Mouse (Mus musculus): ENCODE results near the gene Eef1e1. TPM values are rescaled to one million over a fixed set of nuclear protein-coding genes. Genes with fewer than 3 reads are reported as not detected.

Eef1e1 gene
- polyA plus RNA-seq, 1 experiment, result 11.3 TPM

DNA sequence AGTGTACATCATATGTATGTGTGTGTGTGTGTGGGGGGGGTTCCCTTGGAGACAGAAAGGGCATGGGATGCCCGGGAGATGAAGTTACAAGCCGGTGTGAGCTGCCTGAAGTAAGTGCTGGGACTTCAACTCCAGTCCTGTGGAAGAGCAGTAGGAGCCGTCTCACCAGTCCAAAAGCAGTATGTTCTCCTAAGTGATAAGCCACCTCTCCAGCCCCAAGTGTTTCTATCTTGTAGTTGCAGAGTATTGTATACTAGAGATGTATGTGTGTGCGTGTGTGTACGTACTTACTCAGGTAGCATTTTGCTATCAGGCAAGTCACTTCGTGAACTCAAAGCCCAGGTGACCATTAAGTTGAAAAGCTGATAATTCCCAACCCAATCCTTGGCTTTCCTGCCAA lies 51.7 kb downstream of the Eef1e1 start:
- 99% methylated on average over 6 of the region's 6 CpGs for WGBS
- Histone ChIP-seq H3K27me3 (ENCODE audit: control insufficient read depth, insufficient read depth, low read length) (no peaks in the 10 kb centered on the region), H3K4me1 (replicated peaks; ENCODE audit: control insufficient read depth, insufficient read depth, low read length) (no peaks in the 10 kb centered on the region), H3K36me3 (ENCODE audit: control insufficient read depth, insufficient read depth, low read length) (no peaks in the 10 kb centered on the region), H3K4me3 (ENCODE audit: control insufficient read depth, insufficient read depth, low read length) (no peak overlapping the region), H3K27ac (ENCODE audit: control insufficient read depth, insufficient read depth, low read length) (no peak overlapping the region)
- no peak for DNase-seq
- TF ChIP-seq POLR2A (IDR thresholded peaks at IDR 0.05; ENCODE audit: control insufficient read depth, extremely low read depth, insufficient read depth, low read length, poor library complexity), result no peak
- no peak for TF ChIP-seq CTCF (IDR thresholded peaks at IDR 0.05; ENCODE audit: borderline replicate concordance, control insufficient read depth, extremely low read depth, insufficient read depth, low read length, poor library complexity)

DNA sequence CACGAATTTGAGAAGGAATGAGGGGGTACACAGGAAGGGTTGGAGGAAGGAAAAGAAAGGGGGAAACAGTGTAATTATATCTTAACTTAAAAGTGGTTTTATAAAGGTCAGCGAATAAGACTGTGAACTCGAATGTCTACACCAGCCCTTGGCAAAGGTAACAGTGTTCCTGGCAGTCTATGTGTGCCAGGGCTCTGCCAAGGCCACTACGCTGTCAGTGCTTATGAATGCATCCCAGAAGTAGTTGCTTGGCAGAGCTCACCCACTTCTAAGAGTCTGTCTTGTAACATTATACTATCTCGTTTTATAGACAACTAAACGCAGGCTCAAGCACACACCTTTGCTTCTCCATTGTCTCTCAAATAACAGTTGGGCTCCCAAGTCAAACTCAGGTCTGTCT lies 53.5 kb downstream of the Eef1e1 start:
- whole genome bisulfite sequencing, result 90% methylated on average over 6 of the region's 6 CpGs
- TF ChIP-seq POLR2A (IDR thresholded peaks at IDR 0.05; ENCODE audit: control insufficient read depth, extremely low read depth, insufficient read depth, low read length, poor library complexity) (no peak), CTCF (IDR thresholded peaks at IDR 0.05; ENCODE audit: borderline replicate concordance, control insufficient read depth, extremely low read depth, insufficient read depth, low read length, poor library complexity) (no peak)
- no peaks in the 10 kb centered on the region for H3K36me3 ChIP-seq (ENCODE audit: control insufficient read depth, insufficient read depth, low read length)
- no peaks in the 10 kb centered on the region for H3K4me1 ChIP-seq (replicated peaks; ENCODE audit: control insufficient read depth, insufficient read depth, low read length)
- H3K4me3 ChIP-seq (ENCODE audit: control insufficient read depth, insufficient read depth, low read length), result no peak overlapping the region
- H3K27ac ChIP-seq (ENCODE audit: control insufficient read depth, insufficient read depth, low read length), result no peak overlapping the region
- no peaks in the 10 kb centered on the region for H3K27me3 ChIP-seq (ENCODE audit: control insufficient read depth, insufficient read depth, low read length)
- no peak for DNase-seq

DNA sequence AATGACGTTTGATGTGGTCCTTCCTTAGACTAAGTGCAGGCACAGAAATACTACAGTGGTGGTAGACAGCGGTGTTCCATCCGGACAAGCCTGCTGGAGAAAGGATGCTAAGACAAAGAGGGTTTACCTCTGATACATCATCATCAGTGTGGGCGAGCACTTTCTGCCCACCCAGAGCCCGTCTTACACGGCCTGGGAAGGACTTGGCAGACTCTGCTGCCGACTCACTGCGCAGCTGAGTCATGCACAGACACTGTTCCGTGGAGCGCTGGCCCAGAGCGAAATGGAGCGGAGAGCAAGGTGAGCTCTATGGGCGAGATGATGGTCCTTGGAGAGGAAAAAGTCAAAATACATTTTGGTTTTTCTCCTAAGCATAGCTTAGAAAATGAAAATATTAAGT lies 55.9 kb downstream of the Eef1e1 start:
- H3K27me3 ChIP-seq (ENCODE audit: control insufficient read depth, insufficient read depth, low read length), result no peaks in the 10 kb centered on the region
- 96% methylated on average over 13 of the region's 13 CpGs for WGBS

DNA sequence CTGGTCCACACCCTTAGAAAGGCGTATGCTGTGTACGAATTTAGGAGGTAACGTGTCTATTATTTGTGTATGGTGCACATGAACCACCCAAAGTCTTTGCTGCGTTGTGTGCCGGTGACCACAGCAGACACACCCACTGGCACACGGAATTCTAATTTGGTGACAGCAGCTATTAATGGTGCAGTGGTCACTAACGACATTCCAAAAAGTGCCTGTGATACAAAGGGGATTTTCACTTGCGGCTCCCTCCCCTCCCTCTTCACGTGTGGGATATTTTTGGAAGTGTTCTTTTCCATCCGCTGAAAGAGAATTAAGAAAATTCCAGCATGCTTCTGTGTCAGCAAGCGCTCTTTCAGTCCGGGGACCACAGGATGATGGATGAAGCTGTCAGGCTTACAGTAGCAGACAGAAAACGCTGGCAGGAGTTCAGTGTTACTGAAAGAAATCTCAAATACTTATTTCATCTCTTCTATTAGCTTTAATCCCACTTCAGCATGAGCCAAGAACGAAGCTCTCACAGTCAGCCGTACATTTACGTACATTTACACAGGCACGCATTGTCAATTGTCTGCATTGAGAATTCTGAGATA lies 56.5 kb downstream of the Eef1e1 start:
- WGBS, result 93% methylated on average over 17 of the region's 17 CpGs
- Histone ChIP-seq H3K27me3 (ENCODE audit: control insufficient read depth, insufficient read depth, low read length) (no peaks in the 10 kb centered on the region), H3K27ac (ENCODE audit: control insufficient read depth, insufficient read depth, low read length) (no peak overlapping the region), H3K4me1 (replicated peaks; ENCODE audit: control insufficient read depth, insufficient read depth, low read length) (no peaks in the 10 kb centered on the region), H3K4me3 (ENCODE audit: control insufficient read depth, insufficient read depth, low read length) (no peak overlapping the region), H3K36me3 (ENCODE audit: control insufficient read depth, insufficient read depth, low read length) (no peaks in the 10 kb centered on the region)
- TF ChIP-seq CTCF (IDR thresholded peaks at IDR 0.05; ENCODE audit: borderline replicate concordance, control insufficient read depth, extremely low read depth, insufficient read depth, low read length, poor library complexity) (no peak), POLR2A (IDR thresholded peaks at IDR 0.05; ENCODE audit: control insufficient read depth, extremely low read depth, insufficient read depth, low read length, poor library complexity) (no peak)
- no peak for DNase-seq

More for the DNA sequence above, 55.9 kb downstream of the Eef1e1 start:
- no peaks in the 10 kb centered on the region for H3K4me1 ChIP-seq (replicated peaks; ENCODE audit: control insufficient read depth, insufficient read depth, low read length)
- H3K27ac ChIP-seq (ENCODE audit: control insufficient read depth, insufficient read depth, low read length), result no peak overlapping the region
- no peak for TF ChIP-seq CTCF (IDR thresholded peaks at IDR 0.05; ENCODE audit: borderline replicate concordance, control insufficient read depth, extremely low read depth, insufficient read depth, low read length, poor library complexity)
- TF ChIP-seq POLR2A (IDR thresholded peaks at IDR 0.05; ENCODE audit: control insufficient read depth, extremely low read depth, insufficient read depth, low read length, poor library complexity), result no peak
- H3K4me3 ChIP-seq (ENCODE audit: control insufficient read depth, insufficient read depth, low read length), result no peak overlapping the region
- no peaks in the 10 kb centered on the region for H3K36me3 ChIP-seq (ENCODE audit: control insufficient read depth, insufficient read depth, low read length)
- DNase-seq, result no peak

DNA sequence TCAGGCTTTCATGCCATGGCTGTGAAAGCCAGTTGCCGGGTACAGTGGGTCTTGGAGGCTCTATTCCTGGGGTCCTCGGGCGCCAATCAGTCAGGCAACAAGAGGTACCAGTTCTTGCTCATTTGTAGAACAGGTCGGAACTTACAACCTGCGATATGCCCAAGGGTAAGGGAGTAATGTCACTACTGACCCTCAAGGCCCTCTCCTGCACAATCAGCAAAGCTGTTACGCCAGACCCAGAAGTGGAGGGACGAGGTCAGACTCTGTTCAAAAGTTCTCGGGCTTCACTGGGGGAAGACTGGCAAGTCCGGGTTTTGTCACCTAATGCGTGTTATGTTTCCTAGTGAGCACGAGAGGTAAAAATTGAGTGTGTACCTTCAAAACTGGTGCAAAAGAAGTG lies 58.0 kb downstream of the Eef1e1 start:
- H3K27me3 ChIP-seq (ENCODE audit: control insufficient read depth, insufficient read depth, low read length), result no peaks in the 10 kb centered on the region
- TF ChIP-seq POLR2A (IDR thresholded peaks at IDR 0.05; ENCODE audit: control insufficient read depth, extremely low read depth, insufficient read depth, low read length, poor library complexity) (no peak), CTCF (IDR thresholded peaks at IDR 0.05; ENCODE audit: borderline replicate concordance, control insufficient read depth, extremely low read depth, insufficient read depth, low read length, poor library complexity) (no peak)
- no peaks in the 10 kb centered on the region for H3K4me1 ChIP-seq (replicated peaks; ENCODE audit: control insufficient read depth, insufficient read depth, low read length)
- H3K27ac ChIP-seq (ENCODE audit: control insufficient read depth, insufficient read depth, low read length), result no peak overlapping the region
- WGBS, result 98% methylated on average over 11 of the region's 11 CpGs
- no peak overlapping the region for H3K4me3 ChIP-seq (ENCODE audit: control insufficient read depth, insufficient read depth, low read length)
- H3K36me3 ChIP-seq (ENCODE audit: control insufficient read depth, insufficient read depth, low read length), result no peaks in the 10 kb centered on the region
- DNase-seq, result no peak

DNA sequence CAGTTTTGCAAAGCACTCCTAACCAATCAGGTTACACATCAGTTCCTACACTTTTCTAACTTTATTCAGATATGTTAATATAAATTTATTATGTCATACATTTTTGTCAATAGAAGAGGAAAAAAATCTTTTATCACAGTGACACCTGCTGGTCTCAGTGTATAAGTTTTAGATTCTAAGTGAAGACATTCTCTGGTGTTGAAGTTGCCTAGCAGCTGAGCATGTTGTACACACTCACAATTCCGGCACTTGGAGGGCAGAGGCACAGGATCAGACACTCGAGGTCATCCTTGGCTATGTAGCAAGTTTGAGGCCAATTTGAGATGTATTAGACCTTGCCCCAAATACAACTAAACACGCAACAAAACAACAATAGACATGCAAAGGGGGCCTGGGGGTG lies 61.8 kb downstream of the Eef1e1 start:
- no peaks in the 10 kb centered on the region for H3K4me1 ChIP-seq (replicated peaks; ENCODE audit: control insufficient read depth, insufficient read depth, low read length)

DNA sequence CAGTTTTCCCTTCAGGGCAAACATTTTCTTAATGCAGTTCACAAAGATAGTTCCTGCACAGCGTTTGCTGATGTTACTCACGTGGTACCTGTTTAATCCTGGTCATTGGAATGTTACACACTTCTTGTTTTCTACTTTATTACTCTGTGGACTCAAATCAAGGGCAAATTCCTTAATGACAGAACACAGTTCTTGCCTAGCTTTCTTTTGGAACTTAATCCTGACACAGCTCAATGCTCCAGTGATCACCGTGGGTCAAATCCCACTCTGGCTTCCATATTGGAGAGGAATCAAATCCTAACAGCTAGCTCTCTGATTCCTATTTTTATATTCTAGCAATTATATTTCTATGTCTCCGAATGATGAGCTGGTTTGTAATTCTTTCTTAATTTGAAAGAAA lies 62.4 kb downstream of the Eef1e1 start:
- 93% methylated on average over 4 of the region's 4 CpGs for WGBS
- Histone ChIP-seq H3K36me3 (ENCODE audit: control insufficient read depth, insufficient read depth, low read length) (no peaks in the 10 kb centered on the region), H3K27me3 (ENCODE audit: control insufficient read depth, insufficient read depth, low read length) (no peaks in the 10 kb centered on the region; the same call in 1 of the 2 replicates), H3K4me3 (ENCODE audit: control insufficient read depth, insufficient read depth, low read length) (no peak overlapping the region), H3K4me1 (replicated peaks; ENCODE audit: control insufficient read depth, insufficient read depth, low read length) (no peaks in the 10 kb centered on the region), H3K27ac (ENCODE audit: control insufficient read depth, insufficient read depth, low read length) (no peak overlapping the region)
- TF ChIP-seq CTCF (IDR thresholded peaks at IDR 0.05; ENCODE audit: borderline replicate concordance, control insufficient read depth, extremely low read depth, insufficient read depth, low read length, poor library complexity) (no peak), POLR2A (IDR thresholded peaks at IDR 0.05; ENCODE audit: control insufficient read depth, extremely low read depth, insufficient read depth, low read length, poor library complexity) (no peak)
- DNase-seq, result no peak

More for the DNA sequence above, 61.8 kb downstream of the Eef1e1 start:
- H3K4me3 ChIP-seq (ENCODE audit: control insufficient read depth, insufficient read depth, low read length), result no peak overlapping the region
- H3K36me3 ChIP-seq (ENCODE audit: control insufficient read depth, insufficient read depth, low read length), result no peaks in the 10 kb centered on the region
- no peak for DNase-seq
- no peak for TF ChIP-seq CTCF (IDR thresholded peaks at IDR 0.05; ENCODE audit: borderline replicate concordance, control insufficient read depth, extremely low read depth, insufficient read depth, low read length, poor library complexity)
- no peak for TF ChIP-seq POLR2A (IDR thresholded peaks at IDR 0.05; ENCODE audit: control insufficient read depth, extremely low read depth, insufficient read depth, low read length, poor library complexity)
- 84% methylated on average over 3 of the region's 3 CpGs for WGBS
- no peaks in the 10 kb centered on the region; the same call in 1 of the 2 replicates for H3K27me3 ChIP-seq (ENCODE audit: control insufficient read depth, insufficient read depth, low read length)
- H3K27ac ChIP-seq (ENCODE audit: control insufficient read depth, insufficient read depth, low read length), result no peak overlapping the region

Other genes starting within 250 kb of the Eef1e1 start
- 49.4 and 57.4 TPM in 2 replicates for gene Txndc5, start 130.2 kb downstream of the Eef1e1 start, polyA plus RNA-seq (2012; rRNA removed)
- gene Bloc1s5, start 23.9 kb downstream of the Eef1e1 start, polyA plus RNA-seq (2012; rRNA removed), result 2.7 and 3.5 TPM in 2 replicates